Mouse (Mus musculus) G1E (cell line): ENCODE results near the gene Nsun3. TPM values are rescaled to one million over a fixed set of nuclear protein-coding genes. Genes with fewer than 3 reads are reported as not detected.

Experiments used
- ATAC-seq: 2 replicates; pipeline ENCODE4 v1.8.0; 2016; ENCODE audit warnings: mild to moderate bottlenecking; ENCODE audit not compliant: insufficient number of reproducible peaks, poor library complexity, low FRiP score, severe bottlenecking; ENCODE audit errors: extremely low read depth
- DNase-seq: peaks from one replicate; pipeline ENCODE4 v3.0.0; 2012; ENCODE audit warnings: low spot score
- H3K27me3 ChIP-seq: 2 replicates; pipeline ENCODE4 v1.6.1; 2012; ENCODE audit warnings: mild to moderate bottlenecking, low read length, inconsistent platforms; ENCODE audit not compliant: insufficient read depth
- H3K36me3 ChIP-seq: replicated peaks from 2 replicates; pipeline ENCODE3; 2012; ENCODE audit warnings: mild to moderate bottlenecking, inconsistent platforms
- H3K4me1 ChIP-seq: 2 replicates; pipeline ENCODE4 v1.6.1; 2012; ENCODE audit warnings: low read depth, low read length, inconsistent platforms, mixed read lengths; ENCODE audit not compliant: insufficient read depth
- H3K4me3 ChIP-seq: 2 replicates; pipeline ENCODE4 v1.5.1; 2012; ENCODE audit warnings: low read depth, mild to moderate bottlenecking, inconsistent platforms, low read length, moderate library complexity, mixed read lengths
- H3K9me3 ChIP-seq: replicated peaks from 2 replicates; pipeline ENCODE4 v1.6.1; 2012; ENCODE audit warnings: inconsistent platforms
- CTCF ChIP-seq: IDR thresholded peaks from 2 replicates; pipeline ENCODE4 v1.5.1; 2012; ENCODE audit warnings: low read depth, low read length, inconsistent platforms, mixed read lengths
- GATA1 ChIP-seq: IDR thresholded peaks from 2 replicates; pipeline ENCODE4 v1.6.1; 2012; ENCODE audit warnings: borderline replicate concordance, low read length, inconsistent platforms, mixed read lengths
- GATA2 ChIP-seq: IDR thresholded peaks from 2 replicates; pipeline ENCODE4 v1.6.1; 2012; ENCODE audit warnings: low read depth, low read length, inconsistent platforms, borderline replicate concordance
- POLR2AphosphoS5 ChIP-seq: IDR thresholded peaks from 2 replicates; pipeline ENCODE4 v1.6.1; 2012; ENCODE audit warnings: low read depth, low read length, inconsistent platforms; ENCODE audit not compliant: insufficient replicate concordance
- TAL1 ChIP-seq: conservative IDR thresholded peaks from 2 replicates; pipeline ENCODE4 v1.6.1; 2012; ENCODE audit warnings: low read depth, low read length, inconsistent platforms, mixed read lengths
- polyA plus RNA-seq: library from polyadenylated mRNA; stranded (reverse); fragments of >175 nt; gene quantifications from 2 replicates; pipeline ENCODE4 v1.2.3, GENCODE M21; 2012
- total RNA-seq, 2 experiments: library from RNA; stranded (forward) in 1 of 2; stranded (reverse) in 1 of 2; fragments of 200-1000 nt in 1 of 2; fragments of >200 nt in 1 of 2; fragmentation: Nextera tagmentation in 1 of 2; gene quantifications; 2 replicates each; pipeline ENCODE4 v1.2.3; 2014 to 2017

Gene Nsun3
- total and polyA plus RNA-seq, 3 experiments = 2.0 to 112 (median 22.9) TPM

DNA sequence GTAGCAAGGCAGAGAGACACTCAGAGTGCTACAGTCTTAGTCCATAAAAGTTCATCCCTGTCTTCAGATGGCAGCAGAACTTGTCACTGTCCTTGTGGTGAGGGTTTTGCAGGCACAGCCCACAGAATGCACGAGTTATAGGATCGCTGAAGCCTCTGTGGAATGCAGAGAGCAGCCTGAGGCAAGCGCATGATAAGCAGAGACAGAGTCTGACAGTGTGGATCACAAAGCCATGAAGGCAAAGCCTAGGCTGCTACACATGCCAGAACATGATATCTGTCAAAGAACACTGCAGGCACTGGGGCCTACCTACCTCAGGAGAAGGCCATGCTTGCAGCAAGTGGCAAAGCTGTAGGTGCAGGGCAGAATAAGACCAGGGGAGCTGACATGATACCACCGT, 12.8 kb upstream of the Nsun3 start:
- TF ChIP-seq CTCF = no peak
- no peak for TF ChIP-seq GATA1
- TF ChIP-seq GATA2 = no peak
- no peak for TF ChIP-seq POLR2AphosphoS5
- no peak for TF ChIP-seq TAL1
- Histone ChIP-seq H3K4me1 (no peaks in the 10 kb centered on the region), H3K36me3 (peaks cover 22% of the 10 kb centered on the region), H3K4me3 (no peak overlapping the region), H3K27me3 (no peaks in the 10 kb centered on the region), H3K9me3 (no peaks in the 10 kb centered on the region)
- ATAC-seq = no peak
- no peak for DNase-seq

DNA sequence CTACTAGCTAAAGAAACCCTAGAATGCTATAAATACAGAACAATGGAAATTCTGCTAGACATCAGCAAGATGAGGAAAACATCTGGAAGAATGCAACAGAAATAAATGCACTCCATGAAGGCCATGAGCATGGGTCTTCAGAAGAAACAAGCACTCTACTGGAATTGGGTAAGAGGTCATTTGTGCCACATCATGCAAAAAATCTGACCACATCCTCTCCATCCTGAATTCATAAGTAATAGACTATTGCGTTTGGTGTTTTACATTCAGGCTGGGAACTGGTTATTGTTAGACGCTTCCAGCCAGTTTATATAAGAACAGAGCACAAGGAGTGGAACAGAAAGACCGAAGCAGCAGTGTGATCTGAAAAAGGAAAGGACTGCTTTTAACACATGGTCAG, 12.2 kb upstream of the Nsun3 start:
- DNase-seq (no peak), ATAC-seq (no peak)
- no peaks in the 10 kb centered on the region for H3K27me3 ChIP-seq
- H3K4me3 ChIP-seq = no peak overlapping the region
- H3K9me3 ChIP-seq = no peaks in the 10 kb centered on the region
- H3K4me1 ChIP-seq = no peaks in the 10 kb centered on the region
- H3K36me3 ChIP-seq = peaks cover 21% of the 10 kb centered on the region
- TF ChIP-seq CTCF (no peak), GATA1 (no peak), GATA2 (no peak), TAL1 (no peak), POLR2AphosphoS5 (no peak)

DNA sequence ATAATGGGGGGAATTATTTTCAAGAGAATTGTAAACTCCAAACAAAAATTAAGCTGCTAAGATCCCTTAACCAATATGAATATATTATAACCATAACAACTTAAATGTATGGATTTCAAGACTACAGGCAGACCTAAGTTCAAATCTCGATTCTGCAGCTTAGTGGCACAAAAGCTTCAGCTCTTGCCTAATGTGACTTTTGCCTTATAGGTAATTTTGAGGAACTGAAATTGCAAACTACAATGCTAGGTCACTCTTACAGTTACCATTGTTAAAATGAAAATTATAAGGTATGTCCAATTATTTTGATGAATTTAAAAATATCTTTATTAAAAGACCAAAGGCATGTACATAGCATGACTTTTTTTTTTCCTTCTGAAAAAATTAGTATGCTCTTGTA, 10.0 kb upstream of the Nsun3 start:
- DNase-seq (no peak), ATAC-seq (no peak)
- no peaks in the 10 kb centered on the region for H3K9me3 ChIP-seq
- H3K36me3 ChIP-seq = peaks cover 17% of the 10 kb centered on the region
- H3K27me3 ChIP-seq = no peaks in the 10 kb centered on the region
- H3K4me1 ChIP-seq = no peaks in the 10 kb centered on the region
- TF ChIP-seq POLR2AphosphoS5 (no peak), TAL1 (no peak), GATA2 (no peak), GATA1 (no peak), CTCF (no peak)
- H3K4me3 ChIP-seq = no peak overlapping the region

DNA sequence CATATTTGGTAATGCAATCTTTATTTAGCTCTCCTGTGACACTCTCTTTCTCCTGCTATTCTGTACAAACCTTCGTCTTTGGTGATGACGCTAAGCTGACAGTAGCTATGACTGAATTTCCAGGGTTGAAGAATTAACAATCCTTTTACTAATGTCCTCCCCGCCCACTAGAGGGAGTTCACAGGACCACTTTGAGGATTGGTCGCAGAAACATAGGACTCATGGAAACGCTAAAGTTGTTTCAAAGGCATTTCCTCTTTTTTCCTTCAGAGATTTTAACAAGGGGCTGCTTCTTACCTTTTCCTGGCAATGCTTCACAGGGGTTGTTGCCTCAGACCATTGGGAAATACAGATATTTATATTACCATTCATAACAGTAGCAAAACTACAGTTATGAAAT, 4.4 kb downstream of the Nsun3 start:
- H3K9me3 ChIP-seq = no peaks in the 10 kb centered on the region
- H3K4me3 ChIP-seq = no peak overlapping the region
- no peak for TF ChIP-seq CTCF
- TF ChIP-seq GATA1 = no peak
- no peak for TF ChIP-seq TAL1
- no peak for TF ChIP-seq POLR2AphosphoS5
- TF ChIP-seq GATA2 = no peak
- H3K4me1 ChIP-seq = peaks cover 27% of the 10 kb centered on the region
- ATAC-seq = no peak
- H3K36me3 ChIP-seq = peaks cover 60% of the 10 kb centered on the region
- no peaks in the 10 kb centered on the region for H3K27me3 ChIP-seq
- peak; percentile 6 for DNase-seq

DNA sequence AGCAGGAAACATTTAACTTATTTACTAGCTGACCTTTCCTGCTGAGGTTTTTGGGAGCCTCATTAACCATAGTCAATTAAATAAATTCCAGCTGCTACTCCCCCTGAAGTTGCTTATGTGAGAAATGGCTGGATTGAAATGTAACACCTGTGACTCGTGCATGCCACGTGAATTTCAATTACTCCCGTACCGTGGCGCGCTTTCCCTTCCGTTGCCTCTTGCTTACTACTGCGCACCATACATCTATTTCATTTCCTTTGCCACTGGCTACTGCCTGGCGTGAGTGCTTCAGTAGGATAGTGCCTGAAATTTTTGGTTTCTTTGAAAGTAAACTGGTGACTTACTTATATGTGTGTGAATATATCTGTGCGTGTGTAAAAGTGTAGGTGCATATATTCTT, 8.3 kb downstream of the Nsun3 start:
- DNase-seq (no peak), ATAC-seq (no peak)
- Histone ChIP-seq H3K27me3 (no peaks in the 10 kb centered on the region), H3K36me3 (peaks cover 70% of the 10 kb centered on the region), H3K4me1 (peaks cover 6% of the 10 kb centered on the region), H3K9me3 (no peaks in the 10 kb centered on the region), H3K4me3 (no peak overlapping the region)
- TF ChIP-seq CTCF (no peak), TAL1 (no peak), POLR2AphosphoS5 (no peak), GATA2 (no peak), GATA1 (no peak)

DNA sequence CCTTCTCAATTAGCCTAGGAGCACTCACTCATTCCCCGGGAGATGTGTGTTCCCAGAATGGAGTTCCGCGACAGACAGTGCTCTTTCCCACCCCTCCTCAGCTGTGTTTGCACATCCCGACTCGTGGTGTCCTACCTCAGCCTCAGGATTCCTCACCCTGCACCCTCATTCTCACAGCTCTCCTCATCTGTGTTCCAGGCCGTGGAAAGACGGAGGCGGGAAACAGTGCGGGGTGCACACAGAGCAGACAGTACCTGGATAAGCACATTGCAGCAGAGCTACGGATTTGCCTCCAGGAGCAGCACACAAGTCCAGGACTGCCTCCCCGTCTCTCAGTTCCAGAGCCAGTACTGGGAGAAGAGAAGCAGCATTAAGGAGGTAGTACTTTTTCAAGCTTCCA, 10.6 kb downstream of the Nsun3 start:
- H3K4me3 ChIP-seq = no peak overlapping the region
- no peaks in the 10 kb centered on the region for H3K27me3 ChIP-seq
- H3K36me3 ChIP-seq = peaks cover 70% of the 10 kb centered on the region
- ATAC-seq (no peak), DNase-seq (no peak)
- H3K4me1 ChIP-seq = no peaks in the 10 kb centered on the region
- TF ChIP-seq POLR2AphosphoS5 (no peak), GATA2 (no peak), GATA1 (no peak), CTCF (no peak), TAL1 (no peak)
- no peaks in the 10 kb centered on the region for H3K9me3 ChIP-seq

DNA sequence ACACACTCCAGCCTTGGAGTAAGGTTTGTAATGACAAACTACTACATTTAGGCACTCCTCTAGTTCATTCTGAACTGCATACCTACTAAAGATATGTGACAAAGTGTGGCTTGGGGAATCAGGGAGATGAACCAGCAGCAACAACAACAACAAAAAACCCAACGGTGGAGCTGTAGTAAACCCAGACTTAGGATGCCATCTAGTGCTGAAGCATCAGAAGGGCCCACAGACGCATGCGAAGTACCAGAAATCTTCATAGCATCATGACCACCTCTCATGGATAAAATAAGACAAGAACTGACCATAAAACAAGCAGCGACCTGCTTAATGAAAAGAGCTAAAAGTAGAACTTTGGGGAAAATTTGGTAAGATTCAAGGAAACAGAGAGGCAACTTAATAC, 13.2 kb downstream of the Nsun3 start:
- ATAC-seq (no peak), DNase-seq (no peak)
- no peak overlapping the region for H3K4me3 ChIP-seq
- H3K4me1 ChIP-seq = no peaks in the 10 kb centered on the region
- no peaks in the 10 kb centered on the region for H3K27me3 ChIP-seq
- TF ChIP-seq POLR2AphosphoS5 (no peak), GATA1 (no peak), GATA2 (no peak), CTCF (no peak), TAL1 (no peak)
- peaks cover 73% of the 10 kb centered on the region for H3K36me3 ChIP-seq
- no peaks in the 10 kb centered on the region for H3K9me3 ChIP-seq
